Mouse (Mus musculus): ENCODE results near the gene Traf1.

DNA sequence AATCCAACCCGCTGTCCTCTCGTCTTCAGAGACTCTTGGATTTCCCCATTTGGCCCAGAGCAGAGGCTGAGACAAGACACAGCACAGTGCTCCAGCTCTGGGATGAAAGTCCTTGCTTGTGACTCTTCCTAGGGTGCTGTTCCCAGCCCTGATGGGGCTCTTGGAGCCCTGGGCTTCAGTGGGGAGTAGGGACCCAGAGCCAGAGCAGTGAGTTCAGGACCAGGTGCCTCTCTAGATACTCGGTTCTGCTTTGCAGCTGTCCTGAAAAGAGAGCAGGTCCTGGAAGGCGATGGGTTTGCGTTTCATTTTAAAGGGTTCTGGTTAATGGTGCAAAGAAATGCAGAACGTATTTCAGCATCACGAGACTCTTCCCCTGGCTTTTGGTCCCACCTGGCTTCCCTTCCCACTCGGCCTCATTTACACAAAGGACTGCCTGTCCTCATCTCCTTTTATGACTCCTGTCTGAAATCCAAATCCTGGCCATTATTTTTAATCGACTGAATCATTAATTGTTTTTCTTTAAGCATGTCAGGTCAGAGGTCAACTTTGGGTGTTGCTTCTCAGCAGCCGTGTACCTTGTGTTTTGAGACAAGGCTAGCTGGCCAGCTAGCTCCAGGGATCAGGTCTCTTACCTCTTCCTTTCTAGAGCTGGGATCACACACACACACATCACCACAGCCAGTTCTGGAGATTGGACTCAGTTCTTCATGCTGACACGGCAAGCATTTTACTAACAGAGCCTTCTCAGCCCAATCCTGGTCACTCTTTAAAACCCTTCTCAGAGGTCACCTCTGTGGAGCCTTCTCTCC lies 9.7 kb upstream of the Traf1 start:
- TF ChIP-seq POLR2A (IDR thresholded peaks at IDR 0.05; ENCODE audit: low read depth, low read length) (no peak), CTCF (IDR thresholded peaks at IDR 0.05; ENCODE audit: borderline replicate concordance, insufficient read depth, low read length) (no peak)
